Mouse (Mus musculus) midbrain, postnatal 0 days (tissue): Measurements from ENCODE around the gene Mcf2l. TPM values are rescaled to one million over a fixed set of nuclear protein-coding genes. Genes with fewer than 3 reads are reported as not detected.

Source experiments
- ATAC-seq: fragments of 200-750 bp; cut with Nextera tagmentation; 2 replicates; pipeline ENCODE4 v1.8.0; 2017; ENCODE audit warnings: moderate number of reproducible peaks, mild to moderate bottlenecking, moderate TSS enrichment, moderate library complexity; ENCODE audit not compliant: low FRiP score
- DNase-seq: peaks from one replicate; pipeline ENCODE4 v3.0.0-alpha.2; 2015; ENCODE audit warnings: low spot score
- H3K27ac ChIP-seq: fragments of 300-500 bp; sonication (generic); 2 replicates; pipeline ENCODE4 v1.5.1; 2014; ENCODE audit warnings: low read depth, mild to moderate bottlenecking, low read length, mixed read lengths
- H3K27me3 ChIP-seq: fragments of 300-500 bp; sonication (generic); 2 replicates; pipeline ENCODE4 v1.6.1; 2014; ENCODE audit warnings: low read length, control low read depth, mixed read lengths; ENCODE audit not compliant: insufficient read depth
- H3K36me3 ChIP-seq: fragments of 300-500 bp; sonication (generic); 2 replicates; pipeline ENCODE4 v1.6.1; 2014; ENCODE audit warnings: low read length, control low read depth, mixed read lengths; ENCODE audit not compliant: insufficient read depth
- H3K4me1 ChIP-seq: fragments of 300-500 bp; sonication (generic); 2 replicates; pipeline ENCODE4 v1.6.1; 2014; ENCODE audit warnings: mild to moderate bottlenecking, control low read depth, antibody characterized with exemption, low read length, mixed read lengths; ENCODE audit not compliant: insufficient read depth
- H3K4me2 ChIP-seq: fragments of 300-500 bp; sonication (generic); 2 replicates; pipeline ENCODE4 v1.6.1; 2014; ENCODE audit warnings: low read depth, mild to moderate bottlenecking, low read length, mixed read lengths; ENCODE audit not compliant: poor library complexity, severe bottlenecking
- H3K4me3 ChIP-seq: fragments of 300-500 bp; sonication (generic); 2 replicates; pipeline ENCODE4 v1.5.1; 2014; ENCODE audit warnings: low read depth, mild to moderate bottlenecking, low read length, moderate library complexity
- H3K9ac ChIP-seq: fragments of 300-500 bp; sonication (generic); replicated peaks from 2 replicates; pipeline ENCODE4 v1.6.1; 2014; ENCODE audit warnings: mild to moderate bottlenecking, low read length, moderate library complexity, mixed read lengths; ENCODE audit not compliant: poor library complexity, severe bottlenecking
- H3K9me3 ChIP-seq: fragments of 300-500 bp; sonication (generic); 2 replicates; pipeline ENCODE4 v1.6.1; 2016; ENCODE audit warnings: low read length, control low read depth
- CTCF ChIP-seq: IDR thresholded peaks from 2 replicates; pipeline ENCODE4 v1.5.1; 2016; ENCODE audit warnings: antibody characterized with exemption, mild to moderate bottlenecking
- WGBS: fragments of 180-500 bp; shearing (Covaris S2); extraction: QIAGEN DNeasy Blood & Tissue Kit; methylation state at CpG from one replicate; pipeline ENCODE4 v1.1.7; 2014; 5-methylcytosine and 5-hydroxymethylcytosine counted together
- polyA plus RNA-seq: library from polyadenylated mRNA; unstranded; fragments of >200 nt; fragmentation: Nextera tagmentation; extraction: Ambion mirVana; gene quantifications from 2 replicates; pipeline ENCODE4 v1.2.1, GENCODE M21; 2015
- total RNA-seq: library from RNA; depleted of rRNA; stranded (reverse); fragments of >200 nt; gene quantifications from 2 replicates; pipeline ENCODE4 v1.2.3, GENCODE M21; 2014

Mcf2l gene
- total and polyA plus RNA-seq, 2 experiments from 2014 or later = 136 to 391 TPM

DNA sequence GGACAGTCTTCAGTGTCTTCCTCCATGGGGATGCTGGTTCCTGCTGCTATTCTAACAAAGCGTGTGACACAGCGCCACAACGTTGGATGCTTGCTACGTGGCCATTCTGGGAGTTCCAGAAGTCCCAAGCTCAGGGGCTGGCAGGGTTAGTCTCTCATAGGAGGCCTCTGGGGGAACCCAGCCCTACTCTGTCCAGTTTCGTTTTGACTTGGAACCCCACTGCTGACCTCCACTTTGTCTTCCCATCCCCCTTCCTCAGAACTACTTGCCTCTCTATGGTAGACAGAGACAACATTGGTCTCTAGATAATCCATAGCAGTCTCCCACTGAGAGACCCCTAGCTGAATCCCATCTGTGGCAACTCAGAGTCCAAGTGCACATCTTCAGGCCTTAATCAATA lies 33.0 kb downstream of the Mcf2l start:
- no peak for TF ChIP-seq CTCF
- Histone ChIP-seq H3K27me3 (no peaks in the 10 kb centered on the region), H3K9ac (no peak overlapping the region), H3K4me2 (no peak overlapping the region), H3K36me3 (no peaks in the 10 kb centered on the region), H3K27ac (no peak overlapping the region), H3K4me1 (no peaks in the 10 kb centered on the region), H3K4me3 (no peak overlapping the region), H3K9me3 (no peaks in the 10 kb centered on the region)
- 60% methylated on average over 5 of the region's 5 CpGs for WGBS
- DNase-seq (no peak), ATAC-seq (no peak)

DNA sequence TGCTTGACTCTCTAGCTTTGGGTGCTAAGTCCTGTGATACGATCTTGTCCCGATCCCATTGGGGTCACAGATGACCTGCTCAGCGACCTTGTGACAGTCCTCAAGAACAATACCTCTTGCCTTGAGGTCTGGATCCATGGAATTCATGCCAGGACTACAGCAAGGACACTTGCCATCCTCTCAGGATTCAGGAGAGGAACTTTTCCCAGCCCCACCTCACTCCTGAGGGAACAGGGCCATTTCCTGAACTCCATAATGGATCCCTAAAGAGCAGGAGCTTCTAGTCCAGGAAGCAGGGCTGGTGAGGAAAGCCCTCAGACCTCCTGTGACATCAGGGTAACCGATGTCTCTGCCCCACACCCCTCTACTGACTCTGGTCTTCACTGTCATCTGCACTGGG lies 34.1 kb downstream of the Mcf2l start:
- no peak overlapping the region for H3K4me2 ChIP-seq
- no peaks in the 10 kb centered on the region for H3K36me3 ChIP-seq
- no peak for ATAC-seq
- no peak overlapping the region for H3K4me3 ChIP-seq
- no peaks in the 10 kb centered on the region for H3K9me3 ChIP-seq
- H3K4me1 ChIP-seq = no peaks in the 10 kb centered on the region
- no peak overlapping the region for H3K27ac ChIP-seq
- H3K9ac ChIP-seq = no peak overlapping the region
- TF ChIP-seq CTCF = no peak
- DNase-seq = no peak
- no peaks in the 10 kb centered on the region for H3K27me3 ChIP-seq
- 85% methylated on average over 4 of the region's 4 CpGs for WGBS

- Histone ChIP-seq H3K4me1 (0 out of 2 replicates have a peak, but pooled peaks cover 4% of the 10 kb centered on the region), H3K4me2 (no peak overlapping the region), H3K4me3 (no peak overlapping the region), H3K9me3 (no peaks in the 10 kb centered on the region), H3K36me3 (peaks cover 2% of the 10 kb centered on the region; the same call in 1 of the 2 replicates), H3K9ac (no peak overlapping the region), H3K27me3 (no peaks in the 10 kb centered on the region), H3K27ac (no peak overlapping the region)
- WGBS = 11% methylated on average over 5 of the region's 5 CpGs
- no peak for DNase-seq
- no peak for TF ChIP-seq CTCF
- ATAC-seq = no peak
Observed at GRCm38 (mm10) chr8:12912011-12912410, 38.4 kb downstream of the Mcf2l start.

- DNase-seq = peak; percentile 91
- Histone ChIP-seq H3K27ac (peak overlapping the region; percentile 85), H3K4me2 (peak overlapping the region; percentile 85), H3K9me3 (no peaks in the 10 kb centered on the region), H3K36me3 (peaks cover 2% of the 10 kb centered on the region; the same call in 1 of the 2 replicates), H3K27me3 (no peaks in the 10 kb centered on the region), H3K4me3 (peak overlapping the region; percentile 48), H3K4me1 (peaks cover 18% of the 10 kb centered on the region), H3K9ac (peak overlapping the region; percentile 77)
- TF ChIP-seq CTCF = no peak
- ATAC-seq = peak; percentile 89
- WGBS = 15% methylated on average over 42 of the region's 42 CpGs
Observed at GRCm38 (mm10) chr8:12915187-12916006, 41.8 kb downstream of the Mcf2l start.

GRCm38 (mm10) chr8:12916156-12916900 lies 42.7 kb downstream of the Mcf2l start:
- peak overlapping the region; percentile 85 for H3K27ac ChIP-seq
- no peak for ATAC-seq
- no peaks in the 10 kb centered on the region for H3K27me3 ChIP-seq
- peak; percentile 24 for DNase-seq
- H3K4me1 ChIP-seq = peaks cover 18% of the 10 kb centered on the region
- no peaks in the 10 kb centered on the region for H3K9me3 ChIP-seq
- no peak for TF ChIP-seq CTCF
- peak overlapping the region; percentile 85 for H3K4me2 ChIP-seq
- H3K36me3 ChIP-seq = peaks cover 2% of the 10 kb centered on the region; the same call in 1 of the 2 replicates
- H3K4me3 ChIP-seq = peak overlapping the region; percentile 48
- peak overlapping the region; percentile 77 for H3K9ac ChIP-seq
- 34% methylated on average over 16 of the region's 16 CpGs for WGBS

DNA sequence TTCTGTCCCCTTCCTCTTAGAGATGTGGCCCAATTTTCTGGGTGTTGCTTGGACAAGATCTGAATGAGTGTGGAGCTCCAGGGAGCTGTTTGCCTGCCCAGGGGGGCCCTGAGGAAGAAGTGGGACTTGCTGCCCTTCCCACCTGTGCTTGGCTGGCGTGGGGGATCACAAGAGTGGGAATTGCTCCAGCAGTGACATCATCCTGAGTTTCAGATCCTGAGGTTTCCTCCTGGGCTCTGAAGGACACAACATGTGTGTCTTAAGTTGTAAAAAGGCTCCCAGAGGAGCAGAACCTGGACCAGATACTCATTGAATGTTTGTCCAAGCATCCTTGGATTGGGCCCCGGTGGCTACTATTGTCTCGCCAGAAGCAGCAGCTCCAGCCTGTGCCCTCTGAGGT lies 43.4 kb downstream of the Mcf2l start:
- Histone ChIP-seq H3K4me3 (peak overlapping the region; percentile 48), H3K27ac (peak overlapping the region; percentile 85), H3K4me1 (peaks cover 18% of the 10 kb centered on the region), H3K36me3 (peaks cover 2% of the 10 kb centered on the region; the same call in 1 of the 2 replicates), H3K4me2 (peak overlapping the region; percentile 85), H3K9me3 (no peaks in the 10 kb centered on the region), H3K27me3 (no peaks in the 10 kb centered on the region), H3K9ac (peak overlapping the region; percentile 77)
- ATAC-seq (no peak), DNase-seq (no peak)
- TF ChIP-seq CTCF = no peak
- WGBS = 64% methylated on average over 3 of the region's 3 CpGs
